Mouse (Mus musculus): ENCODE data around the gene Hexdc.

The Hexdc gene

GRCm38 (mm10) chr11:121228129-121229017 is 24.1 kb downstream of the Hexdc start:
- no peak for DNase-seq

- peak; percentile 86 for DNase-seq
Measured at GRCm38 (mm10) chr11:121229018-121229439, 24.8 kb downstream of the Hexdc start, which contains the start of gene Cybc1. TSS of gene Cybc1 (minus strand) at chr11:121229322.

GRCm38 (mm10) chr11:121231191-121231590 is 27.0 kb downstream of the Hexdc start:
- DNase-seq, result no peak

GRCm38 (mm10) chr11:121231628-121232291 is 27.5 kb downstream of the Hexdc start:
- DNase-seq, result no peak

GRCm38 (mm10) chr11:121232706-121233105 is 28.5 kb downstream of the Hexdc start:
- DNase-seq, result no peak

- peak; percentile 57 for DNase-seq
Measured at GRCm38 (mm10) chr11:121235475-121236238, 31.4 kb downstream of the Hexdc start.

- peak; percentile 100 for DNase-seq
Measured at GRCm38 (mm10) chr11:121236564-121237344, 32.5 kb downstream of the Hexdc start, which contains the start of gene Narf. TSS of gene Narf (plus strand) at chr11:121237253.

GRCm38 (mm10) chr11:121237345-121238128 is 33.3 kb downstream of the Hexdc start:
- DNase-seq, result peak; percentile 70

- no peak for DNase-seq
Measured at GRCm38 (mm10) chr11:121239669-121240068, 35.4 kb downstream of the Hexdc start.

- no peak for DNase-seq
Measured at GRCm38 (mm10) chr11:121250196-121250595, 46.0 kb downstream of the Hexdc start.

GRCm38 (mm10) chr11:121259160-121260100 is 55.2 kb downstream of the Hexdc start, which contains the start of gene Foxk2:
TSS of gene Foxk2 (plus strand) at chr11:121259990.
- DNase-seq, result peak; percentile 98

GRCm38 (mm10) chr11:121260211-121260906 is 56.1 kb downstream of the Hexdc start:
- DNase-seq, result peak; percentile 50

GRCm38 (mm10) chr11:121261074-121261473 is 56.8 kb downstream of the Hexdc start:
- DNase-seq, result no peak

All from embryo, embryonic 11 days (tissue).